Mouse (Mus musculus): Measurements from ENCODE around the gene Map4k1.

DNA sequence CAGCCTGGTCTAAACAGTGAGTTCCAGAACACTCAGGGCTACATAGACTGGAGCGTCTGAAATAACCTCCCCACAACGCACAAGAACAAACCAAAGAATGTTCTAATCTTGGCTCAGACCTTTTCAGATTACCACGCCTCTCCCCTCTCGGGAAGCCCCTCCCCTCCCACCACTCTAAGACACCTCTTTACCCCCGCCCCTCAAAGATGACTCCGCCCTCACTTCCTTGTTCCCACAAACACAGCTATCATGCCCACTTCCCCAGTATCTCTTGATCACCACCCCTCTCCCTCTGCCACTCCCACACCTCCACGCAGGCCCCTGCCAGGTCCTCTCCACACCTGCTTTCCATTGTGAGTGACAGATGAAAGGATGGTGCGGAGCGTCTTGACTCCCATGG is 26.9 kb downstream of the Map4k1 start:
- TF ChIP-seq GATA1 (IDR thresholded peaks at IDR 0.05; ENCODE audit: borderline replicate concordance, low read length) (no peak), FLI1 (IDR thresholded peaks at IDR 0.05; ENCODE audit: low read length) (no peak)

All from megakaryocyte, embryonic 14.5 days (primary cell).